Mouse (Mus musculus) gastrocnemius, postnatal 25 days (tissue): Measurements from ENCODE around the gene Car14. TPM values are rescaled to one million over a fixed set of nuclear protein-coding genes. Genes with fewer than 3 reads are reported as not detected.
"Not testable (repeated sequence)": the region's sequence is repeated elsewhere in the genome, so short reads cannot be mapped to it uniquely, and the experiment has no call there.

ENCODE experiments used
- DNase-seq: peaks from one replicate; pipeline ENCODE4 v3.0.0; 2022
- total RNA-seq, 2 experiments: library from RNA; stranded (reverse); gene quantifications; 1 replicate in 1 of 2; 2 replicates in 1 of 2; pipeline ENCODE4 v1.2.3; 2021

Gene Car14
- total RNA-seq, 2 experiments from 2014 or later = 78.0 to 92.8 TPM

DNA sequence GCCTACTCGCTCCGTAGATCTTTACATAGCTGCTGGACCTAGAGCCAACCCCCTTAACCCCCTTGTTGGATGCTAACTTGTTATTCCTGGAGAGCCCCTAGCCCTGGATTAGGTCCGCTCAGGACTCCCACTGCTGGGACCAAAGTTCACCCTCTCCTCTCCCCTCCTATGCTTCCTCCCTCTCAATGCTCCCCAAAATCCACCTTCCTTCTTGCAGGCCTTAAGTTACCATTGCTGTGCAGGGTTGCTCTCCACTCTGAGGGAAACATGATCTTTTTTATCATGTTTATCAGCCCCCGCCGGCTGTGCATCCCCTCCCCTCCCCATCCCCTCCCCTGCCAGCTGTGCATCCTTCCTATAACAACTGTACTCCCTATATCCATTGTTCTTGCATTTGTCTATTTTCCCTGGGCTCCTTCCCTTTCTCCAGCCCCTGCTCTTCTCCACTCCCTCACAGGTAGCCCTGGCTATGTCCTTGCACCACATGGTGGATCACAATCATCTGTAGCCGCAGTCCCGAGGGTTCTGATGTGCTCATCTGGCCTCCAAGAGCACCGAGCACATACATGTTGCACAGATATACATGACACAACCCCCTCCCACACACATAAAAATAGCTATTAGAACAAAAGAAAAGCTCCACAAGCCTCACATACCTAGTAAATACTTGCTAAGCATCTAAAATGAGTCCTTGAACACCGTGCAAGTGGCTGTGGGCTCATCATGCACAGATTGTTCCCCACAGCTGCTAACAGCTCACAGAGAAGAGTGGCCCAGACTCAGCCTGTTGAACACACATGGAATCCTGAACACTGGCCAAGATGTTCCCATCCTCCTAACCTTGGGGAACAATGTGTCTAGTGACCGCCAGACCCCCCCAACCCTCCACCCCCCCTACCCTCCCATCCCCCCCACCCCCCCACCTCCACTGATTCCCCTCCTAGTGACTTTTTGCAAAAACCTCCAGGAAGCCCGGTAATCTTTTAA is 12.1 kb downstream of the Car14 start:
- DNase-seq = no peak

GRCm38 (mm10) chr3:95891211-95892065 is 13.1 kb downstream of the Car14 start, which contains the start of gene BC028528:
Gene BC028528, minus strand, starts transcription at chr3:95892005.
- DNase-seq = no peak

- DNase-seq = no peak
Measured at GRCm38 (mm10) chr3:95889664-95890063, 14.8 kb downstream of the Car14 start.

DNA sequence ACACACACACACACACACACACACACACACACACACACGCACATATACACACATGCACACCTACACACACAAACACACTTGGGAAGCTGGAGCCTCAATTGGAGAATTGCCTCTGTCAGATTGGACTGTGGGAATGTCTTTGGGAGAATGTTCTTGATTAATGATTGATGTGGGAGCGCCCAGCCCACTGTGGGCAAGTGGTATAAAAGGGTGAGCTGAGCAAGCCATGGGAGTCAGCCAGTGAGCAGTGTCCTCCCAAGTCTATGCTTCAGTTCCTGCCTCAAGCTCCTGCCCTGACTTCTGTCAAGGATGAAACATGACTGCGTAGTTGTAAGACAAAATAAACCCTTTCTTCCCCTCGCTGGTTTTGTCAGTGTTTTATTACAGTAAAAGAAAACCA is 16.9 kb downstream of the Car14 start:
- no peak for DNase-seq

DNA sequence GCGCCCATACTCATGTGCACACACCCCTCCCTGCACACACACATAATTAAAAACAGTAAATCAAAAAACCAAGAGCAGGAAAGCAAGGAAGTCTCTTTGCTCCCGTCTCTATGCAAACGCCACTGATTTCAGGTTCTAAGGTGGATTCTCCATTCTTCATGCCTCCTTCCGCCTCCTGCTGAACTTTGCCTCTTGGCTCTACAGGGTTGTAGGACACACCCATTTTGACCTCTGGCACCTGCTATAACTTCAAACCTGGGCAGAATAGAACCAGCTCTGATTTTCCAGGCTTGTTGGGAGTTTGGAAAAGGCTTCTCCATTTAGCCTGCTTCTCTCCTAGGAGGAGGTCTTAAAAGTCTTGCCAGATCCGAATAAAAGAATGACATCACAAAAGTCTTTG is 20.1 kb downstream of the Car14 start:
- DNase-seq = no peak

- peak; percentile 66 for DNase-seq
Measured at GRCm38 (mm10) chr3:95882816-95883425, 21.6 kb downstream of the Car14 start.

DNA sequence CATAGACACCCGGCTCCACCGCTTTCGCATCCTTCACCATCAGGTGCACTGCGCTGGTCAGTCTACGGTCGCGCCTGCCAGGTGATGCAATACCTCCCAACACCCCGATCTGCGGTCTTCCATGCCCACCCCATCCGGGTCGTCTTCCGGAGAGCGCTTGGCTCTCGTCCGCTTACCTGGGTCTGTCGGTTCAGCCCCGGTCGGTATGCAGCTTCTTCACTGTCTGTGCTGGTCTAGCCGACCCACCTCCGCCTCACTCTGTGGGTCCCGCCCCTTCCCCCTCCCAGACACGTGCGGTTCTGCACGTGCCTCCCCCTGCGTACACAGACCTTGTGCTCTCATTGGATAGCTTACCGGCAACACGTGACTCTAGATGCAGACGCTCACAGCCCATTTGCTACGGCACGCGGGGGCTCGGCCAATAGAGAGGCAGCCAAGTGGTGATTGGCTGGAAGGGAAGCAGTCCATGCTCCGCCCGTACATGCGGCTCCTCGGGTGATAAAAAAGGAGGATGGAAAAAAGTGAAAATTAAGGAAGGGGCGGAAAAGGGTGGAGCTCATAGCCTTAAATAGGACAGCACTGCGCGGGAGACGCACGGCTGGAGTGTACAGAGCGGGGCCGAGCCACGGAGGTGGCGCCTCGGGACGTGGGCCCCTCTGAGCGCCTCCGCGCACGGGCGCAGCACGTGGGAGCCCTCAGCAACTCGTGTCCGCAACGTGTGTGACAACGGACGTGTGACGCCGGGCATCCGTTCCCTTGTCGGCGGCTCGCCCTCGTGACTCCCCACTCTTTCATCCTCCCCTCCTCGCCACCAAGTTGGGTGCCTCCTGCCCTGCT is 22.3 kb downstream of the Car14 start, which contains the start of gene Ciart:
TSS of gene Ciart (minus strand) at position 273 of the 837 bp plus-strand sequence.
- peak; percentile 97 for DNase-seq

GRCm38 (mm10) chr3:95879063-95879462 is 25.4 kb downstream of the Car14 start:
- DNase-seq = no peak

DNA sequence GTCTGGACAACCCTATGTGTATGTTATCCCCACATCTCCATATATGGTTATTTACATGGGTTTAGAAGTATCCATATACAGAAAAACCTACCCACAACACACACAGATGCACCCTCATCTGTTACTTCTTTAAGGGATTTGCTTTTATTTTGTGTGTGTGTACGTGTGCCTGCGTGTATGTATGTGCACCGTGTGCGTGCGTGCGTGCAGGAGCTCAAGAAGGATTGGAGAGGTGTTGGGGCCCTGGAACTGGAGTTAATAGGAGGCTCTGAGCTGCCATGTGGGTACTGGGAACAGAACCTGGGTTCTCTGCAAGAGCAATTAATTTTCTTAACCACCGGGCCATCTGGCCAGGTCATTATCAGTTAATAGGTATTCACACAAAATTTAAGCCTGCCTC is 32.4 kb downstream of the Car14 start:
- no peak for DNase-seq

DNA sequence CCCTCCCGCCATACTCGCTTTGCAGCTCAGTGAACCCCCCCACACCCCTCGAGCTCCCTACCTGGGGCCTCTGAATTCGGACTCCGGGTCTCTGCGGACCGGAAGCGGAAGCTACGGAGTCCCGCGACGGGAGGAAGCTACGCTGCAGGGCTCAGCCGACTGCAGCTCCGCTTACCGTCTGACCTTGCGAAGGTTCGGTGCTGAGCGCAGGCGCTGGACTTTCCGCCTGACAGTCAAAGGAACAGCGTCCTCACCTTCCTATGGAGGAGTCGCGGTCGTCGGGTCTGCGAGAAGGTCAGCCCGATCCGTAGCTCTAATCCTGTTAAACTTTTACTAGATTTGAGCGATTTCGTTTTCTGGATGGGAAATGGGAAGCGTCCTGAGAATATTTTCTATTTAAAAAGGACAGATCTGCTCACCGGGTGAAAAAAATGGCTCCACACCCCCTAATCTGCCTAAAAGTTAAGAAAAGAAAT is 33.1 kb downstream of the Car14 start, which contains the start of gene Mrps21:
TSS of gene Mrps21 (minus strand) at position 128 of the 476 bp plus-strand sequence.
- peak; percentile 84 for DNase-seq

DNA sequence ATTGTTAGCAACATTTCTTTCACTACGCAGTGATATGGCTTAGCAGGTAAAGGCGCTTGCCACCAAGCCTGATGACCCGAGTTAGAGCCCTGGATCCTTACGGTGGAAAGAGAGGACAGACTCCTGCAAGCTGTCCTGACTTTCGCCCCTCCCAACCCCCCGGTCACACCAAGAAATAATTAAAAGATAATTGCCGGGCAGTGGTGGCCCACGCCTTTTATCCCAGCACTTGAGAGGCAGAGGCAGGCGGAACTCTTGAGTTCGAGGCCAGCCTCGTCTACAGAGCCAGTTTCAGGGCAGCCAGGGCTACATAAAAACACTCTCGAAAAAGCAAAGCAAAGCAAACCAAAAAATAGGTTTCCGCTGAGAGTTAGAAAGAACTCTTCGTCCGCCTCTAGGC is 33.5 kb downstream of the Car14 start:
- DNase-seq = no peak

- no peak for DNase-seq
Measured at GRCm38 (mm10) chr3:95867408-95867807, 37.1 kb downstream of the Car14 start.

DNA sequence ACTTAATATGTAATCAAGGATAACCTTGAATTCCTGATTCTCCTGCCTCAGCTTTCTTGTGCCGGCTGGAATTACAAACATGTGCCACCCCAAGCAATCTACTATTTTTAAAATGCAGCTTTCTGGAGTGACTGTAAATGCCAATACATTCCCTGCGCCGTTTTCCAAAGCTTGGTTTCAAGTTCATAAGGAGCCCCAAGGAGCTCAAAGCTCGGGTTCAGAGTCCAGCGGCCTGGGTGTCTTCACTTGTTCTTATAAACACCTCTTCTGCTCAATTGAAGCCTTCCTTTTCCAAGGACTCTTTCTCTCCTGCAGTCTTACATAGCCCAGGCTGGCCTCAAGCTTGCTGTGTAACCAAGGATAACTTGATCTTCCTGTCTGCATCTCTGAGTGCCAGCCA is 38.4 kb downstream of the Car14 start:
- DNase-seq = no peak

DNA sequence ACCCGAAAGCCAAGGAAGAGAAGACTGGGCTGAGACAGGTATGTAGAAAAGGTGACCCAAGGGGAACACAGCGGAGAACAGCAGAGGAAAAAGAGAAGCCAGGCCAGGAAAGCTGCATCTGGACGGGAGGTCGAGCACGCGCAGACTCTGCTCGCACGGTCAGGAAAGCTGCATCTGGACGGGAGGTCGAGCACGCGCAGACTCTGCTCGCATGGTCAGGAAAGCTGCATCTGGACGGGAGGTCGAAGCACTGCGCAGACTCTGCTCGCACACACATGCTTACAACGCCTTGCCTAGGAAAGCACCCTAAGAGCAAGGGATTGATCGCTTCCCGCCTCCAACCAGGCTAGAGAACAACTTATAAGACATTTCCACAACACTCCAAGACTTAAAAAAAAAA is 38.9 kb downstream of the Car14 start:
- no peak for DNase-seq

DNA sequence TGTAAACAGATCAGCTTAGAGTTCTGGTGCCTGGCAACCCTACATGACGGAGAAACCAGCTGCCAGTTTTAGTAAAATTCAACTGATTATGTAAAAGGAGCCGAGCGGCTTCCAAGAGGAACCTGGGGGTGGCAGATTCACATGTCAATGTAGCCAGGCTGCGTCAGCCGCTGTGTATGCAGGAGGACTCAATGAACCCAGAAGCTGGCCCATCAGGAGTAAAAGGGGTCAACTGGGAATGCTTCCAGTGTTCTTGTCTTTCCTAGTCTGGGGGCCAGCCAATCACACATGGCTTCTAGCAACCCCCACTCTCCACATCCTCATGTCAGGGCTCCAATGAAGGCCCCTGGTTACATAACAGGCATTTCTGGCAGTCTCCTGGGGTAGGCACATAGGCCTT is 39.4 kb downstream of the Car14 start:
- DNase-seq = peak; percentile 18

- no peak for DNase-seq
Measured at GRCm38 (mm10) chr3:95863578-95863977, 40.9 kb downstream of the Car14 start.

GRCm38 (mm10) chr3:95861796-95862195 is 42.7 kb downstream of the Car14 start:
- peak; percentile 26 for DNase-seq

GRCm38 (mm10) chr3:95861216-95861615 is 43.3 kb downstream of the Car14 start:
- no peak for DNase-seq

- DNase-seq = no peak
Measured at GRCm38 (mm10) chr3:95860323-95860722, 44.2 kb downstream of the Car14 start.

DNA sequence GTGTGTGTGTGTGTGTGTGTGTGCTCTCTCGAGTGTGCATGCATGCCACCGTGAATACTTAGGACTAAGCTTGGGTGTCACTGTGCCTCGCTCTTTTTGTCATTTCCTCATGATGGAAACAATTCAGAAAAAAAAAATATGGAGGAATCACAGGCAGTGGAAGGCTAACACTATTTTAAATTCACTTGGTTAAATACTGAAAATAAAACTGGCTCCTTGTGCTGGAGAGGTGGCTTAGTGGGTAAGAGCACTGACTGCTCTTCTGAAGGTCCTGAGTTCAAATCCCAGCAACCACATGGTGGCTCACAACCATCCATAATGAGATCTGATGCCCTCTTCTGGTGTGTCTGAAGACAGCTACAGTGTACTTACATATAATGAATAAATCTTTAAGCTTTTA is 46.2 kb downstream of the Car14 start:
- DNase-seq = not testable (repeated sequence)

GRCm38 (mm10) chr3:95857050-95857449 is 47.4 kb downstream of the Car14 start:
- DNase-seq = not testable (repeated sequence)
